Mouse (Mus musculus) liver, postnatal 0 days (tissue): ENCODE data around the gene Prdx5. TPM values are rescaled to one million over a fixed set of nuclear protein-coding genes. Genes with fewer than 3 reads are reported as not detected.

Experiments
- ATAC-seq: fragments of 200-750 bp; cut with Nextera tagmentation; 2 replicates; pipeline ENCODE4 v1.8.0; 2017; ENCODE audit warnings: mild to moderate bottlenecking, moderate library complexity
- DNase-seq: peaks from one replicate; pipeline ENCODE4 v3.0.0-alpha.2; 2016
- H3K27ac ChIP-seq: fragments of 300-500 bp; sonication (generic); 2 replicates; pipeline ENCODE4 v1.5.1; 2014; ENCODE audit warnings: antibody characterized with exemption, moderate library complexity, mild to moderate bottlenecking, low read depth
- H3K27me3 ChIP-seq: fragments of 300-500 bp; sonication (generic); 2 replicates; pipeline ENCODE4 v1.6.1; 2014; ENCODE audit warnings: low read length, control low read depth, mixed read lengths; ENCODE audit not compliant: insufficient read depth
- H3K36me3 ChIP-seq: fragments of 300-500 bp; sonication (generic); replicated peaks from 2 replicates; pipeline ENCODE4 v1.6.1; 2014; ENCODE audit warnings: mild to moderate bottlenecking, control low read depth, low read length, moderate library complexity, mixed read lengths; ENCODE audit not compliant: insufficient read depth
- H3K4me1 ChIP-seq: fragments of 300-500 bp; sonication (generic); 2 replicates; pipeline ENCODE4 v1.6.1; 2014; ENCODE audit warnings: antibody characterized with exemption, mild to moderate bottlenecking, control low read depth; ENCODE audit not compliant: insufficient read depth
- H3K4me2 ChIP-seq: fragments of 300-500 bp; sonication (generic); 2 replicates; pipeline ENCODE4 v1.6.1; 2014; ENCODE audit warnings: low read depth, mild to moderate bottlenecking, low read length, moderate library complexity, mixed read lengths
- H3K4me3 ChIP-seq: fragments of 300-500 bp; sonication (generic); 2 replicates; pipeline ENCODE4 v1.5.1; 2014; ENCODE audit warnings: low read depth, low read length
- H3K9ac ChIP-seq: fragments of 300-500 bp; sonication (generic); replicated peaks from 2 replicates; pipeline ENCODE4 v1.6.1; 2014; ENCODE audit warnings: mild to moderate bottlenecking, moderate library complexity
- H3K9me3 ChIP-seq: fragments of 300-500 bp; sonication (generic); 2 replicates; pipeline ENCODE4 v1.6.1; 2016; ENCODE audit warnings: mild to moderate bottlenecking, control low read depth, low read length, mixed read lengths
- CTCF ChIP-seq: sonication (generic); IDR thresholded peaks from 2 replicates; pipeline ENCODE4 v1.5.1; 2016; ENCODE audit warnings: antibody characterized with exemption, low read depth
- EP300 ChIP-seq: IDR thresholded peaks from 2 replicates; pipeline ENCODE4 v1.6.1; 2016; ENCODE audit warnings: antibody characterized with exemption, low read depth, mild to moderate bottlenecking
- WGBS: fragments of 180-500 bp; shearing (Covaris S2); extraction: QIAGEN DNeasy Blood & Tissue Kit; methylation state at CpG from one replicate; pipeline ENCODE4 v1.1.7; 2014; ENCODE audit not compliant: insufficient replicate concordance; 5-methylcytosine and 5-hydroxymethylcytosine counted together
- microRNA-seq: library from miRNA; unstranded; fragments of <30 nt; microRNA quantifications from one replicate; pipeline ENCODE4, GENCODE M21; 2016
- polyA plus RNA-seq: library from polyadenylated mRNA; unstranded; fragments of >200 nt; fragmentation: Nextera tagmentation; extraction: Ambion mirVana; gene quantifications from 2 replicates; pipeline ENCODE4 v1.2.1, GENCODE M21; 2015

The Prdx5 gene
- polyA plus RNA-seq, 1 experiment from 2014 or later = 371 TPM

- Histone ChIP-seq H3K9ac (no peak overlapping the region), H3K4me2 (peak overlapping the region; percentile 7; the same call in 1 of the 2 replicates), H3K27me3 (no peaks in the 10 kb centered on the region), H3K4me3 (no peak overlapping the region), H3K27ac (peak overlapping the region; percentile 66; the same call in 1 of the 2 replicates), H3K9me3 (no peaks in the 10 kb centered on the region), H3K4me1 (peaks cover 16% of the 10 kb centered on the region), H3K36me3 (no peaks in the 10 kb centered on the region)
- ATAC-seq (peak; percentile 13; the same call in 1 of the 2 replicates), DNase-seq (no peak)
- 49% methylated on average over 6 of the region's 6 CpGs for WGBS
- TF ChIP-seq EP300 (no peak), CTCF (no peak)
Observed at GRCm38 (mm10) chr19:6860706-6861105, 49.2 kb downstream of the Prdx5 start.

DNA sequence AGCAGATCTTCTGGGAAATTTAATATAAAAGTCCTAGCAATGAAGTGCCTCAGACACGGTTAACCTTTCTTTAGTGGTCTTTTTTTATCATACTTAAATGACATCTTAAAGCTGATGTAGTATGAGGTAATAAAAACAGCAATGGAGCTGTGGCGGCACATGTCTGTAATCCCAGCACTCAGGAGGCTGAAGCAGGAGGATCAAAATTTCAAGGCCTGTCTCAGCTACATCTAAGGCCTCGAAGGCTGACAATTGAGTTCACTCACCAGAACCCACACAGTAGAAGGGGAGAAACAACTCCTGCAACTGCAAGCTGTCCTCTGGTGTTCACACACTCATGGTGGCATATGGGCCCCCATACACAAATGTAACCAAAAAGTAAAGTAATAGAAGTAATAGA lies 49.9 kb downstream of the Prdx5 start:
- 74% methylated on average over 3 of the region's 3 CpGs for WGBS
- no peak for ATAC-seq

GRCm38 (mm10) chr19:6859032-6859651 lies 50.8 kb downstream of the Prdx5 start:
- Histone ChIP-seq H3K27ac (peak overlapping the region; percentile 80; the same call in 1 of the 2 replicates), H3K9me3 (no peaks in the 10 kb centered on the region), H3K4me1 (peaks cover 22% of the 10 kb centered on the region), H3K27me3 (no peaks in the 10 kb centered on the region), H3K4me3 (peak overlapping the region; percentile 17; the same call in 1 of the 2 replicates), H3K4me2 (peak overlapping the region; percentile 57), H3K36me3 (no peaks in the 10 kb centered on the region), H3K9ac (no peak overlapping the region)
- ATAC-seq = no peak
- DNase-seq = no peak
- TF ChIP-seq EP300 (no peak), CTCF (no peak)
- 69% methylated on average over 2 of the region's 2 CpGs for WGBS

More for the DNA sequence above, 49.9 kb downstream of the Prdx5 start:
- DNase-seq = no peak
- Histone ChIP-seq H3K9ac (no peak overlapping the region), H3K4me2 (0 out of 2 replicates have a peak overlapping the region, but pooled peaks have one; percentile 11), H3K27ac (peak overlapping the region; percentile 66; the same call in 1 of the 2 replicates), H3K4me1 (peaks cover 22% of the 10 kb centered on the region), H3K27me3 (no peaks in the 10 kb centered on the region), H3K36me3 (no peaks in the 10 kb centered on the region), H3K4me3 (no peak overlapping the region), H3K9me3 (no peaks in the 10 kb centered on the region)
- no peak for TF ChIP-seq EP300
- no peak for TF ChIP-seq CTCF

GRCm38 (mm10) chr19:6858031-6858430 lies 51.9 kb downstream of the Prdx5 start, which contains the start of gene Ccdc88b:
TSS of gene Ccdc88b (minus strand) at chr19:6858211.
- DNase-seq (peak; percentile 74), ATAC-seq (peak; percentile 63)
- H3K4me2 ChIP-seq = peak within 1 kb of the TSS; percentile 57
- peak within 1 kb of the TSS; percentile 80 for H3K27ac ChIP-seq
- H3K9me3 ChIP-seq = no peaks in the 10 kb centered on the region
- H3K4me3 ChIP-seq = peak within 1 kb of the TSS; percentile 37
- H3K9ac ChIP-seq = no peak within 1 kb of the TSS; the same call in 1 of the 2 replicates
- no peaks in the 10 kb centered on the region for H3K36me3 ChIP-seq
- H3K27me3 ChIP-seq = no peaks in the 10 kb centered on the region
- TF ChIP-seq CTCF (no peak), EP300 (no peak)
- H3K4me1 ChIP-seq = peaks cover 22% of the 10 kb centered on the region
- 32% methylated on average over 7 of the region's 7 CpGs for WGBS

DNA sequence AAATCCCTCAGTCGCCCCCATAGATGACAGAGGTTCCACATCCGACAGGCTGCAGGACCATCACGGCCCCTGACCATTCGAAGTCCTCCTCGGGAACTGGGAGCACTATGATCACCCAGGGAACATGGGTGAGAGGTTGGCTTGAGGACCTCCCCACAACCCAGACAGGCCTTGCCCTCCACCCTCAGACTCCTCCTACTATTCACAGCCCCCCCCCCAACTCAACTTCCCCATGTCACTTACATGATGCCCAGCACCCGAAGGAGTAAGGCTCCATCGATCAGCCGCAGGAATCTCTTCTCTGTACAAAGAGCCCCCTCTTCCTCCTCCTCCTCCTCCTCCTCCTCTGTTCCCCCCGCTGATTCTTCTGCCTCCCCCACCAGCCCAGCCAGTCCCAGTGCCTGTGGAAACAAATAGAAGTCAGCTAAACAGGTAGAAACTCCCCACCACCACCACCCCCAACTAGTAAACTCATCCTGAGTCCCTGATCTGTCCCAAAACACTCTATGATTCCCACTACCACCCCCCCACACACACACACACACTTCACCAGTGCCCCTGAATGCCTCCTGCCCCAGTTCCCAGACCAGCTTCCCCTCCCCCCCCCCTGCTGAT lies 52.4 kb downstream of the Prdx5 start:
- H3K27me3 ChIP-seq = no peaks in the 10 kb centered on the region
- peak overlapping the region; percentile 80 for H3K27ac ChIP-seq
- peak overlapping the region; percentile 37 for H3K4me3 ChIP-seq
- TF ChIP-seq CTCF (no peak), EP300 (no peak)
- peaks cover 22% of the 10 kb centered on the region for H3K4me1 ChIP-seq
- no peaks in the 10 kb centered on the region for H3K36me3 ChIP-seq
- no peak for ATAC-seq
- H3K9ac ChIP-seq = no peak overlapping the region
- no peak for DNase-seq
- peak overlapping the region; percentile 57 for H3K4me2 ChIP-seq
- WGBS = 42% methylated on average over 8 of the region's 9 CpGs
- H3K9me3 ChIP-seq = no peaks in the 10 kb centered on the region

- TF ChIP-seq EP300 = no peak
- TF ChIP-seq CTCF = no peak
- Histone ChIP-seq H3K4me2 (peak overlapping the region; percentile 57), H3K9me3 (no peaks in the 10 kb centered on the region), H3K9ac (no peak overlapping the region; the same call in 1 of the 2 replicates), H3K4me3 (peak overlapping the region; percentile 37), H3K27me3 (no peaks in the 10 kb centered on the region), H3K4me1 (peaks cover 22% of the 10 kb centered on the region), H3K27ac (peak overlapping the region; percentile 59), H3K36me3 (no peaks in the 10 kb centered on the region)
- ATAC-seq (no peak), DNase-seq (no peak)
- WGBS = 42% methylated on average over 3 of the region's 3 CpGs
Observed at GRCm38 (mm10) chr19:6857003-6857360, 52.9 kb downstream of the Prdx5 start.

Small RNA genes within 50 kb of the gene (microRNA-seq; reads per million reads assigned to microRNA genes)
- gene Mir6990 = 2.0 reads per million

Other genes starting within 250 kb of the Prdx5 start
- gene Rps6ka4, start 69.5 kb downstream of the Prdx5 start, polyA plus RNA-seq = 4.2 and 5.2 TPM in 2 replicates
- 2.6 and 2.8 TPM in 2 replicates for gene Ccdc88b, start 51.9 kb downstream of the Prdx5 start, polyA plus RNA-seq
- gene Trmt112, start 408 bp downstream of the Prdx5 start, polyA plus RNA-seq = 67.1 and 68.6 TPM in 2 replicates
- gene Esrra, start 11.7 kb upstream of the Prdx5 start, polyA plus RNA-seq = 7.7 and 8.2 TPM in 2 replicates
- 0.81 TPM in 2 replicates for gene Catsperz, start 15.3 kb upstream of the Prdx5 start, polyA plus RNA-seq
- gene Kcnk4, start 24.4 kb upstream of the Prdx5 start, polyA plus RNA-seq = 0.06 and 0.09 TPM in 2 replicates
- 29.9 and 30.6 TPM in 2 replicates for gene Bad, start 31.8 kb upstream of the Prdx5 start, polyA plus RNA-seq
- gene Gpr137, start 32.4 kb upstream of the Prdx5 start, polyA plus RNA-seq = 8.9 and 10.2 TPM in 2 replicates
- 48.3 and 57.2 TPM in 2 replicates for gene Ppp1r14b, start 64.9 kb upstream of the Prdx5 start, polyA plus RNA-seq
- 3.5 and 3.6 TPM in 2 replicates for gene Plcb3, start 66.4 kb upstream of the Prdx5 start, polyA plus RNA-seq
- gene Fkbp2, start 70.4 kb upstream of the Prdx5 start, polyA plus RNA-seq = 78.5 and 79.0 TPM in 2 replicates
- gene Vegfb, start 77.5 kb upstream of the Prdx5 start, polyA plus RNA-seq = 11.9 and 13.7 TPM in 2 replicates
- gene Dnajc4, start 82.5 kb upstream of the Prdx5 start, polyA plus RNA-seq = 10.9 and 11.2 TPM in 2 replicates
- gene Nudt22, start 86.0 kb upstream of the Prdx5 start, polyA plus RNA-seq = 11.6 and 14.5 TPM in 2 replicates
- 2.9 and 4.1 TPM in 2 replicates for gene Trpt1, start 86.0 kb upstream of the Prdx5 start, polyA plus RNA-seq
- 60.5 and 70.2 TPM in 2 replicates for gene Fermt3, start 109.4 kb upstream of the Prdx5 start, polyA plus RNA-seq
- gene Stip1, start 129.9 kb upstream of the Prdx5 start, polyA plus RNA-seq = 47.2 and 51.4 TPM in 2 replicates
- 11.7 and 14.9 TPM in 2 replicates for gene Macrod1, start 146.7 kb upstream of the Prdx5 start, polyA plus RNA-seq
- gene Flrt1, start 195.6 kb upstream of the Prdx5 start, polyA plus RNA-seq = 0.12 and 0.21 TPM in 2 replicates